Mouse (Mus musculus): ENCODE measurements at regions not wholly inside any gene's neighbourhood (a gene's known extent, or its start where the extent isn't known, plus 50 kb on each side); places are given as distances from the start of the nearest gene placed in this dataset.

GRCm38 (mm10) chr9:68231131-68231530 lies 390.9 kb downstream of the Vps13c start:
- TF ChIP-seq CTCF (IDR thresholded peaks at IDR 0.05; ENCODE audit: low read depth) (no peak), EP300 (IDR thresholded peaks at IDR 0.05; ENCODE audit: low read depth) (no peak)

Data from heart, postnatal 0 days (tissue).